Mouse (Mus musculus) right cerebral cortex, postnatal 14 days (tissue): ENCODE measurements around the gene Lair1.
"Not testable (repeated sequence)": the region's sequence is repeated elsewhere in the genome, so short reads cannot be mapped to it uniquely, and the experiment has no call there.

Source experiments
- DNase-seq: peaks from one replicate; pipeline ENCODE4 v3.0.0; 2022

Lair1 gene

GRCm38 (mm10) chr7:4063013-4063412 is at the start of gene Lair1:
Lair1 (minus strand) TSS chr7:4063204.
- DNase-seq = no peak

DNA sequence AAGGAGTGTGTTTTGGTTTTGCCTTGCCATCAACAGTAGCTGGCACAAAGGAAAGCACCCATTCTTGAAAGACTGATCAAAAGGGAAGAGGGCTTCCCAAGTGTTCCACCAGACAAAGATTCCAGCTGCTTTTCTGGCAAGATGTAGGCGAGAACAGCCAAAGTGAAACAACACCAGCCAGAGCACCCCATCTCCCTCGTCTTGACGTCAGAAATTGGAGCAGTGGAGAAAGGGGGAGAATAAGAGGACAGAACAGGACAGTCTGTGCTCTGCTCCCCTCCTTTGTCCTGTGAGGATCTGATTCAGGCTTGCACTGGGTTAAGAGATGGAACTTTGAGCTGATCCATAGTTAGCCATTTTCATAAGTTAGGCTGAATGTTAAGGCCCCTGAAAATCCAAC is 48.8 kb upstream of the Lair1 start:
- DNase-seq = no peak

GRCm38 (mm10) chr7:4103411-4103810 is 40.4 kb upstream of the Lair1 start:
- DNase-seq = no peak

DNA sequence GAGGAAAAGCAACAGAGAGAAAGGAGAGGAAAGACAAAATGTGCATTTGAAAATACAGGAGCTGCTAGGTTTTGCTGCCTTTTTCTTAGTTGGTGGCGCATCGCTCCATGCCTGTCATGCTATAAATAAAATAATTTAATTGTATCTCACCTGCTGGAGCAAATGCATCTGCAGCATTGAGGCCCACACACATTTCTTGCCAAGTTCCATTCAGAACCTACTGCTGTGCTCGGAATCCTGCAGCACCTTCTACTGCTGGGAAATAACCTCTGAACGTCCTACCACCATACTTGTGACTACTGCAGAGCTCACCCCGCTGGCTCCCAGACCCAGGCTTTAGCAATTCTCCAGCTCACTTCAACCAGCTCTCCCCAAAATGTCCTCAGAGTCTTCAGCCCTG is 38.1 kb upstream of the Lair1 start:
- DNase-seq = no peak

- no peak for DNase-seq
Measured at GRCm38 (mm10) chr7:4098832-4099231, 35.8 kb upstream of the Lair1 start.

GRCm38 (mm10) chr7:4098301-4098700 is 35.3 kb upstream of the Lair1 start:
- DNase-seq = no peak

GRCm38 (mm10) chr7:4091170-4091569 is 28.2 kb upstream of the Lair1 start:
- DNase-seq = no peak

DNA sequence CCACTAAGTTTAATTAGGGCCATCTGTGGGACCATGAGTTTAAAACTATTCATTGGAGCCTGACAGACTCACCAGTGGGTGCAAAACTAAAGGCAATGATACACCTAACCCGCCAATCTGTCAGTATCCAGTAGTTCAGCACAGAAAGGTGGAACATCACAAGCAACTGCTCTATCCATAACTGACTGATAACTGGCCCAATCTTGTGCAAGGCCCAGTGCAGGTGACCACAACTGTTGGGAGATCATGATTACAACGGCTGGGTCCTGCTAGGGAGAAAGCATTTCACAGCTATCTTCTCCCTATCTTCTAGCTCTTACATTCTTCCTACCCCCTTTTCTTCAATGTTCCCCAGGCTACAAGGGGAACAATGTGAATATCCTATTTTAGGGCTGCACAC is 25.7 kb upstream of the Lair1 start:
- DNase-seq = no peak

- DNase-seq = no peak
Measured at GRCm38 (mm10) chr7:4087896-4088480, 25.0 kb upstream of the Lair1 start.

DNA sequence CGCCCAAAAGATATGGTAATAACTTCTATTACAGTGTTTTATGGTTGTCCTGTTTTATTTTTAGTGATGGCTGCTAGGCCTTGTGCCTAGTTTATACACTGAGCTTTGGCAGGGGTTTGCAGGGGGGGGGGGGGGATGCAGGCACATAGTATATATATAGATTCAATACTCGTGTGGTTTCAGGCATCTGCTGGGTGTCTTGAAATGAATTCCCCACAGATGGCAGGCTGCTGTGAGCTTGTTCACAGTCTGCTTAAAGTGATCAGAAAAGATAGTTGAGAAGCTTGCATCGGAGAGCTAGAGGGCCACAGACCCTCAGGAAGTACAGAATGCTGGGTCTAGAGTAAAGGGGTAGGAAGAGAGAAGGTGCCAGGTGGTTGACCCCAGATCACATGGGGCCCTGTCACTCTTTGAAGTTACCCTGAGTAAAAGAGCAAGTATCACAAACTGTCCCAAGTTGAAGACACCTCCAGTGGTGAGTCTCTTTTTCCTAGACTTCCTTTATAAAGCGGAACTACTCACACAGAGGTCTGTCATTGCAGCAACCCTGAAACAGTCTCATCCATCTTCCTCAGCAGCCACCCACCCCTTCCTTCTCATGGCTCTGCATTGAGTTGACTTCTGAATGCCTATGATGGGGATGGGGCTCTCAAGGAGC is 24.4 kb upstream of the Lair1 start:
- DNase-seq = peak; percentile 29

- no peak for DNase-seq
Measured at GRCm38 (mm10) chr7:4085562-4085961, 22.6 kb upstream of the Lair1 start.

GRCm38 (mm10) chr7:4084161-4084560 is 21.2 kb upstream of the Lair1 start:
- no peak for DNase-seq

DNA sequence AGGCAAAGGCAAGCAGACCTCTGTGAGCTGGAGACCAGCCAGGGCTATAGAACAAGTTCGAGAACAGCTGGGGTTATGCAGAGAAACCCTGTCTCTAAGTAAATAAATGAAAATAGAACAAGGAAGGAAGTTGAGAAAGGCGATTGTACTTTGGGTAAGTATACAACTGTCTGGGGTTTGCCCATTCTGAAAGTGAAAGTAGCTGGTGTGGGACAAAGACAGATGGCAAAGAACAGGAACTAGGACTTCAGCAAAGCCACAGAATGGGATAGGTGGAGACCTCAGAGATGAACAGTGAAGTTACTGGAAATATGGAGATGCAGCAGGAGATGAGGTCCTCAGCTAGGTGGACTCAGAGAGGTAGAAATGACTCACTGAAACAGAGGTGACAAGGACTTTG is 19.8 kb upstream of the Lair1 start:
- no peak for DNase-seq

DNA sequence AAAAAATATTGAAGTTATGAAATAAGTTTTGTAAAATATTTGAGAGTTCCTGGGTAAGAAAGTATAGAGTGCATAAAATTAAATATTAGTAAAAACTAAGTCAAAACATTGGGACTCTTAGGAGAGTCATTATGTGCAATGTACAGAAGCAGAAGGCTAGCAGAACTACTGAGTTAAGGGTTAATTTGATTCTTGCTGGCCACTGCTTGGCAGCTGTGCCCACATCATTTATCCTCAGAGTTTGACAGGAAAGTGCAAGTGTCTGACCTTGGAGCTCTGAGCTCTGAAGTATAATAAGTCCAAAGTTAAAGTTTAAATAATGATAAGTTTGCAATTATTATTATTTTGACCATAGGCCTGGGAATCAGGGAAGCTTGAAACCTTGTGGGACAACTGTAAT is 18.7 kb upstream of the Lair1 start:
- DNase-seq = no peak

- no peak for DNase-seq
Measured at GRCm38 (mm10) chr7:4080552-4080951, 17.5 kb upstream of the Lair1 start.

DNA sequence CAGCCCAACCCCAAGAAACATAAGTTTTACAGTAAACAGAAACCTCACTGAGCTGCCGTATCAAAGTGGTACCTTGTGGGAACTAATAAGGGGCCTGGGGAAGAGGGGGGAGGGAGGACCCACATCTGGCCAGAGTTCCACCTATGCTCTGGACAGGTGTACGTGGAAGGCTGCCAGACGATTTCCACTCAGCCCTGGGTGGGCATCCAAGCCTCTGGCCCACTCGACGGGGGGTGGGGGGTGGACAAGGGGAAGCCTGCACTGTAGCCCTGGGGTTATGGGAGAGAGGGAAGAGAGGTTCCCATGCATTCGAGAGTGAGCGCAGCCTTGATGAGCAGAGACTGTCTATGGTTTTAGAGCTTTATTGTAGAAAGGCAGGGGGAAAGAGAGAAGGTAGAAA is 16.5 kb upstream of the Lair1 start:
- DNase-seq = no peak

- DNase-seq = no peak
Measured at GRCm38 (mm10) chr7:4073144-4073543, 10.1 kb upstream of the Lair1 start.

GRCm38 (mm10) chr7:4071066-4071465 is 8.1 kb upstream of the Lair1 start:
- no peak for DNase-seq

- DNase-seq = no peak
Measured at GRCm38 (mm10) chr7:4063714-4064425, 866 bp upstream of the Lair1 start.

DNA sequence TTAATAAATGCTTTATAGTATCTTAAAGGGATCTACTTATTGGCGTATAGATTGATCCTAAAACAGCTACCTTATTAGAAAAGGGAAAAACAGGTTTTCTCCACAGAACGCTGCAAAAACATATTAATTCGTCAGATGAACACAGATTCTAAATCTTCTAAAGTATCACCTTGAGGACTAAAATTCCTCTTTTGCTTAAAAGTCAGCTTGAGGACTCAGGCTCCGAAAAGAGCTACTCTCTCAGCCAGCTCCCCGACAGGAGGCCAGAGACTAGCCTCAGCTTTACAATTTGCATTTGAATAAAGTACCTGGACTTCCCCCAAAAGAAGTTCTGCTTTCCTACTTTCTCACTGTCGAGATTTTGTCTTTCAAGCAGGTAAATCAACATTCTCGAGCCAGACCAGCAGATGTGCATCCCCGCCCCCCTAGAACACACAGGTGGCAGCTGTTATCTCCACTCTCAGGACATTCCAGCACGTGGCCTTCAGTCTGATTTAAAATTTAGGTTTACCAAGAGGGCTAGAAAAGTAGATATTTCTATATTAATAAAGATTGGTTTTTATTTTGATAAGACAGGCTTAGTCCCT is 2.3 kb downstream of the Lair1 start:
- not testable (repeated sequence) for DNase-seq

- DNase-seq = peak; percentile 8
Measured at GRCm38 (mm10) chr7:4026794-4027421, 36.1 kb downstream of the Lair1 start.

GRCm38 (mm10) chr7:4004636-4005035 is 58.4 kb downstream of the Lair1 start:
- not testable (repeated sequence) for DNase-seq

DNA sequence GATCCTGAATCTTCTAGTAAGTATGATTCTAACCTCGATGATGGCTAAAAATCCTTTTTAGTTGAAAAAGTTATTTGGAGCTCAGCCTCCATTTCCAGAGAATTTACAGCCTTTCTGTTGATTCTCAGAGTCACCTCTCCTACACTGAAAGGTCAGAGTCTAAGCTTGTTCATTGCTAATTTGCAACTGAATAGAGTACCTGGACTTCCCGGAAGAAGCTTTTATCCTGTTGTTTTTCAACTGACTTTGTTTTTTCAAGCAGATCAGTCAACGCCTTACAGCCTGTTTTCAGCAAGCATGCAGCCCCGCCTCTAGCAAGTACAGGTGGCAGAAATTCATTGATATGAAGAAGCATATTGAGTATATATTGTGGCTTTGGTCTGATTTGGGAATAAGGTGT is 59.0 kb downstream of the Lair1 start:
- not testable (repeated sequence) for DNase-seq

DNA sequence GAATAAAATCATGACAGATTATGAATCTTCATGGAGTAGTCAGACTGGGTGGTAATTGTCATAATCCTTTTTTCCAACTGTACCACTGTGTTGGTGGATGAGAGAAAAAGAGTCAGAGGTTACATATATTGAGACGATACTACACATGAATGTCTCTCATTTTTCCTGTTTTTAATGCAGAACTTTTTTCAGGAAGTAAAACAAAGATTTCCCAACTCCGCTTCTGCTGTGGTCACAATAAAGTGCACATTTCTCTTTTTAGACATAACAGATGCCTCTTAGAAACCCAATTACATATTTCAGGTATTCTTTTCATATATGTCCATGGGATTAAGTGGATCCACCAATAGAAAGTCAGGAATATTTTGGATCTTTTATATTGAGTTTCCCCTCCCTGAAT is 101.0 kb downstream of the Lair1 start:
- DNase-seq = no peak
